Mouse (Mus musculus) heart, embryonic 15.5 days (tissue): ENCODE results near the gene Fam3b. TPM values are rescaled to one million over a fixed set of nuclear protein-coding genes. Genes with fewer than 3 reads are reported as not detected.

ENCODE experiments used
- ATAC-seq: fragments of 200-750 bp; cut with Nextera tagmentation; replicated peaks from 2 replicates; pipeline ENCODE4 v1.8.0; 2017; ENCODE audit warnings: low read depth, moderate TSS enrichment; ENCODE audit not compliant: insufficient number of reproducible peaks, insufficient read depth, low FRiP score
- H3K27ac ChIP-seq: fragments of 300-500 bp; sonication (generic); 2 replicates; pipeline ENCODE4 v1.5.1; 2015; ENCODE audit warnings: mild to moderate bottlenecking, inconsistent platforms
- H3K27me3 ChIP-seq: fragments of 300-500 bp; sonication (generic); 2 replicates; pipeline ENCODE4 v1.6.1; 2015; ENCODE audit warnings: inconsistent platforms
- H3K36me3 ChIP-seq: fragments of 300-500 bp; sonication (generic); 2 replicates; pipeline ENCODE4 v1.6.1; 2015; ENCODE audit warnings: mild to moderate bottlenecking, inconsistent platforms
- H3K4me1 ChIP-seq: fragments of 300-500 bp; sonication (generic); replicated peaks from 2 replicates; pipeline ENCODE4 v1.6.1; 2015; ENCODE audit warnings: inconsistent platforms
- H3K4me2 ChIP-seq: fragments of 300-500 bp; sonication (generic); 2 replicates; pipeline ENCODE4 v1.6.1; 2015; ENCODE audit warnings: inconsistent platforms, mild to moderate bottlenecking, moderate library complexity
- H3K4me3 ChIP-seq: fragments of 300-500 bp; sonication (generic); 2 replicates; pipeline ENCODE4 v1.5.1; 2015; ENCODE audit warnings: mild to moderate bottlenecking, inconsistent platforms
- H3K9ac ChIP-seq: fragments of 300-500 bp; sonication (generic); 2 replicates; pipeline ENCODE4 v1.6.1; 2015; ENCODE audit warnings: mild to moderate bottlenecking, inconsistent platforms
- H3K9me3 ChIP-seq: fragments of 300-500 bp; sonication (generic); replicated peaks from 2 replicates; pipeline ENCODE4 v1.6.1; 2016; ENCODE audit warnings: inconsistent platforms
- WGBS: fragments of 180-500 bp; shearing (Covaris S2); methylation state at CpG from one replicate; pipeline ENCODE4 v1.1.7; 2015; ENCODE audit warnings: mixed read lengths; 5-methylcytosine and 5-hydroxymethylcytosine counted together
- polyA plus RNA-seq: library from polyadenylated mRNA; unstranded; fragments of >200 nt; fragmentation: Nextera tagmentation; extraction: Ambion mirVana; gene quantifications from 2 replicates; pipeline ENCODE4 v1.2.1, GENCODE M21; 2015

The Fam3b gene
- polyA plus RNA-seq, 1 experiment from 2014 or later: not detected

- no peak for ATAC-seq
- Histone ChIP-seq H3K27me3 (no peaks in the 10 kb centered on the region), H3K4me2 (no peak overlapping the region), H3K9ac (no peak overlapping the region), H3K27ac (no peak overlapping the region), H3K4me1 (no peaks in the 10 kb centered on the region), H3K4me3 (no peak overlapping the region), H3K36me3 (no peaks in the 10 kb centered on the region), H3K9me3 (no peaks in the 10 kb centered on the region)
- 62% methylated on average over 1 of the region's 1 CpGs for WGBS
These were observed 22.2 kb downstream of the Fam3b start for GRCm38 (mm10) chr16:97492369-97492768.

DNA sequence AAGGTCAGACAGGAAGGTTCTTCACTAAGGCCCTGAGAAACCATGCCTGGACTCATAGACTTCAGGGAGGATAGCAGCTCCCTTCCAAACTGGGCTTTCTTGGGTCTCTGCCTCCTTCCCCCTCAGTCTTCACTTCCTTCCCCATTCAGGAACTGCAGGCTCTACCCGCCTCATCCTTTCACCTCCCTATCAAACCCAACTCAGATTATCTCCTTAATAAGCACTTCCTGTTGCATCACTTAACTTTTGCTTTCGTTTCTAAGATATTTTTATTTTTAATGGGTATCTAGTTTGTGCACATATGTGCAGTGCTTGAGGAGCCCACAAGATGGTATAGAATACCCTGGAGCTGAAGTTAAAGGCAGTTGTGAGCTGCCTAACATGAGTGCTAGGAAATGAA lies 36.0 kb downstream of the Fam3b start:
- H3K4me1 ChIP-seq: peaks cover 9% of the 10 kb centered on the region
- no peak for ATAC-seq
- WGBS: 62% methylated on average over 2 of the region's 2 CpGs

GRCm38 (mm10) chr16:97476524-97476923 lies 38.1 kb downstream of the Fam3b start:
- no peak overlapping the region for H3K4me3 ChIP-seq
- H3K27me3 ChIP-seq: no peaks in the 10 kb centered on the region
- H3K4me2 ChIP-seq: no peak overlapping the region
- H3K9me3 ChIP-seq: no peaks in the 10 kb centered on the region
- H3K4me1 ChIP-seq: peaks cover 9% of the 10 kb centered on the region
- H3K9ac ChIP-seq: no peak overlapping the region
- H3K27ac ChIP-seq: no peak overlapping the region
- WGBS: 75% methylated on average over 1 of the region's 1 CpGs
- H3K36me3 ChIP-seq: no peaks in the 10 kb centered on the region
- no peak for ATAC-seq

More for the DNA sequence above, 36.0 kb downstream of the Fam3b start:
- no peak overlapping the region for H3K4me3 ChIP-seq
- H3K9me3 ChIP-seq: no peaks in the 10 kb centered on the region
- no peak overlapping the region for H3K4me2 ChIP-seq
- H3K36me3 ChIP-seq: no peaks in the 10 kb centered on the region
- no peak overlapping the region for H3K9ac ChIP-seq
- no peaks in the 10 kb centered on the region for H3K27me3 ChIP-seq
- H3K27ac ChIP-seq: no peak overlapping the region

GRCm38 (mm10) chr16:97475581-97475980 lies 39.0 kb downstream of the Fam3b start:
- H3K27me3 ChIP-seq: no peaks in the 10 kb centered on the region
- peaks cover 12% of the 10 kb centered on the region for H3K4me1 ChIP-seq
- H3K4me3 ChIP-seq: no peak overlapping the region
- no peak overlapping the region for H3K9ac ChIP-seq
- no peak overlapping the region for H3K27ac ChIP-seq
- ATAC-seq: peak; percentile 67; the same call in 1 of the 2 replicates
- no peaks in the 10 kb centered on the region for H3K36me3 ChIP-seq
- no peaks in the 10 kb centered on the region for H3K9me3 ChIP-seq
- WGBS: 44% methylated on average over 3 of the region's 3 CpGs
- H3K4me2 ChIP-seq: no peak overlapping the region

- no peak for ATAC-seq
- no peak overlapping the region for H3K27ac ChIP-seq
- 70% methylated on average over 2 of the region's 2 CpGs for WGBS
These were observed 39.9 kb downstream of the Fam3b start for GRCm38 (mm10) chr16:97474671-97475070.

GRCm38 (mm10) chr16:97467993-97468791 lies 46.4 kb downstream of the Fam3b start:
- Histone ChIP-seq H3K9me3 (no peaks in the 10 kb centered on the region), H3K27me3 (peaks cover 4% of the 10 kb centered on the region; the same call in 1 of the 2 replicates), H3K4me1 (peaks cover 7% of the 10 kb centered on the region), H3K4me3 (no peak overlapping the region), H3K4me2 (no peak overlapping the region), H3K9ac (no peak overlapping the region), H3K36me3 (no peaks in the 10 kb centered on the region), H3K27ac (no peak overlapping the region)
- WGBS: 69% methylated on average over 4 of the region's 4 CpGs
- ATAC-seq: no peak

More at GRCm38 (mm10) chr16:97474671-97475070, 39.9 kb downstream of the Fam3b start:
- peaks cover 15% of the 10 kb centered on the region for H3K4me1 ChIP-seq
- H3K9ac ChIP-seq: no peak overlapping the region
- H3K36me3 ChIP-seq: no peaks in the 10 kb centered on the region
- no peaks in the 10 kb centered on the region for H3K9me3 ChIP-seq
- H3K4me2 ChIP-seq: no peak overlapping the region
- 0 out of 2 replicates have a peak, but pooled peaks cover under 1% of the 10 kb centered on the region for H3K27me3 ChIP-seq
- H3K4me3 ChIP-seq: no peak overlapping the region

GRCm38 (mm10) chr16:97467472-97467871 lies 47.1 kb downstream of the Fam3b start:
- Histone ChIP-seq H3K9me3 (no peaks in the 10 kb centered on the region), H3K36me3 (no peaks in the 10 kb centered on the region), H3K4me3 (no peak overlapping the region), H3K27ac (no peak overlapping the region), H3K4me2 (no peak overlapping the region), H3K4me1 (peaks cover 11% of the 10 kb centered on the region), H3K27me3 (peaks cover 4% of the 10 kb centered on the region; the same call in 1 of the 2 replicates), H3K9ac (no peak overlapping the region)
- ATAC-seq: no peak
- WGBS: 65% methylated on average over 3 of the region's 3 CpGs

DNA sequence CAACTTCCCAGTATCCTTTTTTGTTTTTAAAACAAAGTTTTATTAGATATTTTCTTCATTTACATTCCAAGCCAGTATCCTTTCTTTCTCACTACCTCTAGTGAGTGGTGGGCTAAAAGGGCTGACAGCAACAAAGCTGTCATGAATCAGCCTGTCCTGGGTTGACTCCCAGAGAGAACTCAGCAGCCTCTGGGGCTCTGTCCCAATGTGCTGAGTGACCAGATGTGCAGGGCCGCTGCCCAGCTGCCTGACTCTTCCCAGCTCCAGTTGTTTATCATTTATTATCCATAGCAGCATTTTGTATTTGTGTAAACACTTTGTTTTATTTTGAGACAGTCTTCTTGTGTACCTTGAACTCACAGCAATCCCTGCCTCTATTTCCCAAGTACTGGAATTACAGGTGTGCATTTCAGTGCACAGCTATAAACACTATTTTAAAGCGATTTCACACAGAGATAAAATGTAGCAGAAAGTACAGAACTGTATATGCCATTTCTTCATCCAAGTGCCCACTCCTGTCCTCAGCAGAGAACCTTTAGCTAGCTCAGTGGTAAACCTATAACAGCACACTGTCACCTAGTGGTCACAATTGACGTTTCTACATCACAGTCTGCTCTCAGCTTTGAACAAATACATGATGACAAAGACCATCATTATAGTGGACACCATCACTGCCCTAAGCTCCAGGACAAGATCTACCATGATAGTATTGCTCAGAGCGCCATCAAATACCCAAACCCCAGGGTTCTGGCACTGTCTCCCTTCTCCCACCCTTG lies 48.2 kb downstream of the Fam3b start:
- Histone ChIP-seq H3K4me1 (peaks cover 11% of the 10 kb centered on the region), H3K4me2 (no peak overlapping the region), H3K27ac (no peak overlapping the region), H3K9me3 (no peaks in the 10 kb centered on the region), H3K27me3 (peaks cover 4% of the 10 kb centered on the region; the same call in 1 of the 2 replicates), H3K4me3 (no peak overlapping the region), H3K9ac (no peak overlapping the region), H3K36me3 (no peaks in the 10 kb centered on the region)
- no peak for ATAC-seq
- 37% methylated on average over 4 of the region's 4 CpGs for WGBS

DNA sequence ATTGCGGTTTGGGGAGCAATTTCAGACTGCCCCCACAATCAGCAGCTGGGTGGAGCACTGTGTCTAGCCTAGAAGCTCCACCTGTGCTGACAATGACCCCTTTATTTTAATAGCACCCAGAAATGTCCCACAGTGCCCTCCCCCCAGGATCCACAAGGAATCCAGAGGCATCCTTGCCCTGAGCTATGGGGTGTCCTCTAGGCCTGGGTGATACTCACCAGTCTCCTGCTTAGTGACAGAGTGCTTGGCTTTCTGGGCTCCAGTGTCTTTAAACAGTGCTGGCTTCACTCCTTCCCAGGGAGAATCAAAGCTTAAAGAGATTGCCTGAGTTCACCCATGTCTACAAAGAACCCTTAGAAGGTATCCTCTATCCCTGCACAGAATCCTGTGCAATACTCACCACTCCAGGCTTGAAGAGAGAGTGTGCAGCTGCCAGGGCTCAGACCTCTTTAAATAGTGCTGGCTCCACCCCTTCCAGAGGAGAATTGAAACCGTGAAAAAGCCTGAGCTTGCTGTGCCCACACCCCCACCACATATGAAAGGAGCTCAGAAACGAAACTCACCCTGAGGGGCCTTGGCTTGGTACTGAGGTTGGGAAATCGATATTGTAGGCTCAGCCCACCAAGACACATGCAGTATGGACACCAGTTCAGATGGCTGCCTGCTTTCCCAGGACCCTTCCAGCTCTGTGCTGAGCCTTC lies 52.0 kb downstream of the Fam3b start, which contains the start of gene Mx1:
Gene Mx1, minus strand, starts transcription at position 427 of the 701 bp plus-strand sequence.
- WGBS: 35% methylated on average over 4 of the region's 4 CpGs
- H3K27ac ChIP-seq: no peak within 1 kb of the TSS
- no peak within 1 kb of the TSS for H3K4me3 ChIP-seq
- peak; percentile 55; the same call in 1 of the 2 replicates for ATAC-seq
- 0 out of 2 replicates have a peak, but pooled peaks cover 4% of the 10 kb centered on the region for H3K4me1 ChIP-seq
- no peak within 1 kb of the TSS for H3K4me2 ChIP-seq
- H3K36me3 ChIP-seq: no peaks in the 10 kb centered on the region
- no peak within 1 kb of the TSS for H3K9ac ChIP-seq
- no peaks in the 10 kb centered on the region for H3K9me3 ChIP-seq
- no peaks in the 10 kb centered on the region; the same call in 1 of the 2 replicates for H3K27me3 ChIP-seq

GRCm38 (mm10) chr16:97461271-97461670 lies 53.3 kb downstream of the Fam3b start:
- H3K4me3 ChIP-seq: no peak overlapping the region
- no peak overlapping the region for H3K4me2 ChIP-seq
- no peaks in the 10 kb centered on the region for H3K36me3 ChIP-seq
- H3K27me3 ChIP-seq: no peaks in the 10 kb centered on the region
- 62% methylated on average over 2 of the region's 2 CpGs for WGBS
- no peak for ATAC-seq
- H3K27ac ChIP-seq: no peak overlapping the region
- H3K9ac ChIP-seq: no peak overlapping the region
- no peaks in the 10 kb centered on the region for H3K9me3 ChIP-seq
- 0 out of 2 replicates have a peak, but pooled peaks cover 4% of the 10 kb centered on the region for H3K4me1 ChIP-seq

DNA sequence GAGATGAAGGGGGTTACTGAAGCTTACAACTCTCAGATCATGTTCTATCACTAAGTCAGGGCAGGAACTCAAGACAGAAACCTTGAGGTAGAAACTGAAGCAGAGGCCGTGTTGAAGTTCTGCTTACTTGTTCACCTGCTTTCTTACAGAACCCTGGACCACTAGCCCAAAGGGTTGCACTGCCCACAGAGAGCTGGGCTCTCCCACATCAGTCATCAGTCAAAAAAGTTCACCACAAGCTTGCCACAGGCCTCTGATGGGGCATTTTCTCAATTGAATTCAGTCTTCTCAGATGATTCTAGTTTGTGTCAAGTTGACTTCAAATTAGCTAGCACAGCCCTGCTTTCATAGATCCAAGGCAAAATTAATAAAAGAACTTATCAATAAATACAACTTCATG lies 54.8 kb downstream of the Fam3b start:
- ATAC-seq: no peak
- Histone ChIP-seq H3K4me3 (no peak overlapping the region), H3K36me3 (no peaks in the 10 kb centered on the region), H3K27me3 (no peaks in the 10 kb centered on the region), H3K9me3 (no peaks in the 10 kb centered on the region), H3K4me2 (no peak overlapping the region), H3K4me1 (0 out of 2 replicates have a peak, but pooled peaks cover 4% of the 10 kb centered on the region), H3K9ac (no peak overlapping the region), H3K27ac (no peak overlapping the region)
- 74% methylated on average over 1 of the region's 1 CpGs for WGBS
